Mouse (Mus musculus): ENCODE data around the gene Gm29554.
"Not testable (repeated sequence)": the region's sequence is repeated elsewhere in the genome, so short reads cannot be mapped to it uniquely, and the experiment has no call there.

Gene Gm29554

GRCm38 (mm10) chrY:12273632-12274031 lies at the start of gene Gm29554:
Gm29554 (plus strand) TSS chrY:12273932.
- in situ Hi-C loops (cut with MboI; ENCODE audit: low sequenced_read_pairs): not testable (repeated sequence)
